In the genomic region with DNA sequence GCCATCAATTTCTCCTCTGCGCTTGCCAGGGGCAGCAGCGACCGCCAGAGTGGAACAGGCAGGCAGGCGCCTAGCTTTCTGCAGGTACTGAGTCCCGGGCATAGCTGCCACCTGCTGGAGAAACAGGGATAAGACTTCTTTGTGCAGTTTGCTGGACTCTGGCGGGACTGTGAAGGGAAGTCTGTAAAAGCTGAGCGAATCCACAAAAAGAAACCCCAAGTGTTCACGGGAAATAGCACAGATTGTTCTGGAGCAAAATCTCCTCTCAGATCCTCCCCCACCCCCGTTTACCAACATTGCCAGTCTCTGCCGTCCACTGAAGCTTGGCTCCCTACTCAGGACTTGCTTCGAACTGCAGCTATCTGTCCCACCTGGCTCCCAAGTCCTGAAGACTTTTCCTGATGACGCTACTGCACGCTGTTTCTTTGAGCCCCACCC, we compare ENCODE assay signal across 8 mouse cellular contexts. TPM values are rescaled to one million over a fixed set of nuclear protein-coding genes. Genes with fewer than 3 reads are reported as not detected.
A peak's percentile ranks its signal among the peaks of the same experiment; 100 is the strongest.
DNase-seq lines count a peak whose midpoint lies in the region; ATAC-seq and TF ChIP-seq lines count a peak whose summit lies in the region.

No protein-coding gene starts in this region.

- ATAC-seq in forebrain, embryonic 15.5 days (replicated peaks), result peak; percentile 65; the same call in 1 of the 2 replicates
- 0 out of 2 replicates have a peak, but pooled peaks have one; percentile 42 for ATAC-seq in lung, embryonic 15.5 days (ENCODE audit: borderline replicate concordance, extremely low read depth, low FRiP score, low TSS enrichment)

- peak; percentile 94 for TF ChIP-seq CTCF in layer of hippocampus, adult 2 months (conservative IDR thresholded peaks at IDR 0.05)
- peak; percentile 68 for TF ChIP-seq CTCF in olfactory bulb, adult 2 months (IDR thresholded peaks at IDR 0.05; ENCODE audit: insufficient read depth, low read depth, low read length)

- no peak for TF ChIP-seq POLR2A in olfactory bulb, adult 2 months (IDR thresholded peaks at IDR 0.05; ENCODE audit: insufficient read depth, low read depth, low read length)

- intact Hi-C loops in heart, postnatal 25 days (cut with DNase I), result loop anchor here (1.0 kb wide), 1 partner anchor 18 kb away; no protein-coding TSS in a partner anchor

- 5% methylated on average over 13 of the region's 13 CpGs for WGBS in forebrain, embryonic 15.5 days
- WGBS in lung, embryonic 15.5 days, result 4% methylated on average over 13 of the region's 13 CpGs
- 5% methylated on average over 13 of the region's 13 CpGs for WGBS in olfactory bulb, adult 2 months

- no peak overlapping the region for H3K27ac ChIP-seq in ES-E14 (ENCODE audit: insufficient read depth, low read depth, low read length, poor library complexity, severe bottlenecking)
- no peak overlapping the region for H3K27ac ChIP-seq in forebrain, embryonic 15.5 days (replicated peaks)
- H3K27ac ChIP-seq in layer of hippocampus, adult 2 months, result peak overlapping the region; percentile 28; the same call in 1 of the 2 replicates
- H3K27ac ChIP-seq in lung, embryonic 15.5 days, result no peak overlapping the region
- H3K27ac ChIP-seq in olfactory bulb, adult 2 months (ENCODE audit: insufficient read depth, low read depth, low read length), result no peak overlapping the region

- peak overlapping the region; percentile 35 for H3K4me2 ChIP-seq in forebrain, embryonic 15.5 days (replicated peaks)
- H3K4me2 ChIP-seq in lung, embryonic 15.5 days, result peak overlapping the region; percentile 55

- H3K36me3 ChIP-seq in ES-E14 (ENCODE audit: control insufficient read depth, insufficient read depth, low read length, poor library complexity, severe bottlenecking), result no peaks in the 10 kb centered on the region
- no peaks in the 10 kb centered on the region for H3K36me3 ChIP-seq in forebrain, embryonic 15.5 days
- H3K36me3 ChIP-seq in lung, embryonic 15.5 days, result no peaks in the 10 kb centered on the region

- 0 out of 2 replicates have a peak, but pooled peaks cover 3% of the 10 kb centered on the region for H3K27me3 ChIP-seq in forebrain, embryonic 15.5 days
- H3K27me3 ChIP-seq in lung, embryonic 15.5 days, result peaks cover 16% of the 10 kb centered on the region; the same call in 1 of the 2 replicates

- no peaks in the 10 kb centered on the region for H3K9me3 ChIP-seq in ES-E14 (ENCODE audit: control insufficient read depth, insufficient read depth, low read depth, low read length)
- no peaks in the 10 kb centered on the region for H3K9me3 ChIP-seq in forebrain, embryonic 15.5 days
- no peaks in the 10 kb centered on the region for H3K9me3 ChIP-seq in lung, embryonic 15.5 days

- H3K9ac ChIP-seq in ES-E14 (ENCODE audit: insufficient read depth, low read depth, low read length, poor library complexity, severe bottlenecking), result peak overlapping the region; percentile 62
- H3K9ac ChIP-seq in forebrain, embryonic 15.5 days (replicated peaks), result no peak overlapping the region; the same call in 1 of the 2 replicates
- H3K9ac ChIP-seq in lung, embryonic 15.5 days, result no peak overlapping the region; the same call in 1 of the 2 replicates

- peak overlapping the region in 1 of 2 experiments; percentile 14; a peak in 2 of 4 replicates for H3K4me3 ChIP-seq in ES-E14 (ENCODE audit: insufficient read depth in 1 of 2, low read depth in 1 of 2, low read length in 2 of 2, poor library complexity in 1 of 2, severe bottlenecking in 1 of 2)
- peak overlapping the region; percentile 10; the same call in 1 of the 2 replicates for H3K4me3 ChIP-seq in forebrain, embryonic 15.5 days
- H3K4me3 ChIP-seq in layer of hippocampus, adult 2 months, result peak overlapping the region; percentile 33; the same call in 1 of the 2 replicates
- H3K4me3 ChIP-seq in lung, embryonic 15.5 days, result peak overlapping the region; percentile 30
- no peak overlapping the region for H3K4me3 ChIP-seq in olfactory bulb, adult 2 months (ENCODE audit: insufficient read depth, low read depth, low read length)

- peaks cover 2% of the 10 kb centered on the region in 2 experiments; a peak in 1 of 4 replicates for H3K4me1 ChIP-seq in ES-E14 (ENCODE audit: control insufficient read depth in 2 of 2, insufficient read depth in 2 of 2, low read length in 2 of 2, poor library complexity in 1 of 2)
- H3K4me1 ChIP-seq in forebrain, embryonic 15.5 days, result peaks cover 32% of the 10 kb centered on the region
- H3K4me1 ChIP-seq in lung, embryonic 15.5 days, result no peaks in the 10 kb centered on the region
- H3K4me1 ChIP-seq in olfactory bulb, adult 2 months (ENCODE audit: control insufficient read depth, insufficient read depth, low read length), result peaks cover 13% of the 10 kb centered on the region

- in situ Hi-C loops in ES-E14 (cut with MboI; ENCODE audit: low sequenced_read_pairs in 2 of 2, unreplicated experiment in 2 of 2), result no loop called here

- peak; percentile 74 for DNase-seq in ES-E14 (ENCODE audit: low read depth, low spot score)
- DNase-seq in cerebellum, adult 11 months, result peak; percentile 68
- peak; percentile 27 for DNase-seq in heart, postnatal 25 days (ENCODE audit: low spot score)
- DNase-seq in layer of hippocampus, adult 2 months (ENCODE audit: low spot score in 2 of 2), result peak; percentile 83
- peak; percentile 27 to 28 for DNase-seq in thymus, adult 18-20 months

TF ChIP-seq in ES-E14, 5 proteins besides CTCF, POLR2A, EP300 and RAD21:
- TF ChIP-seq ZC3H11A (IDR thresholded peaks at IDR 0.05; ENCODE audit: borderline replicate concordance, low read depth, low read length), result peak; percentile 64; the same call in 1 of the 2 replicates
- TF ChIP-seq ZNF384 (IDR thresholded peaks at IDR 0.05; ENCODE audit: low read depth, low read length), result no peak
- TF ChIP-seq MAFK (IDR thresholded peaks at IDR 0.05; ENCODE audit: insufficient read depth, low read depth, low read length), result 0 out of 2 replicates have a peak, but pooled peaks have one; percentile 16
TF ChIP-seq in ES-E14: peak in this region for 2.

RNA-seq across cellular contexts. Expression of gene Celf6, which starts 7.2 kb away (rescaled TPM):
- total RNA-seq in ES-E14 (2012; rRNA removed), result 0.13 and 0.32 TPM in 2 replicates
- polyA plus RNA-seq in forebrain, embryonic 15.5 days (2015; fragmentation: Nextera tagmentation; extraction: Ambion mirVana), result 24.6 and 34.3 TPM in 2 replicates
- not detected for total RNA-seq in heart, postnatal 25 days (2021)
- total RNA-seq in layer of hippocampus, adult 2 months (2021), result 10 to 100 TPM; 25.2 to 30.4 TPM
- 0.24 and 0.51 TPM in 2 replicates for polyA plus RNA-seq in lung, embryonic 15.5 days (2015; fragmentation: Nextera tagmentation; extraction: Ambion mirVana)
- polyA plus RNA-seq in olfactory bulb, adult 2 months (2012; ENCODE audit: insufficient read depth, insufficient read length, low replicate concordance, missing spikeins), result not detected in 2 replicates

RNA-seq across cellular contexts. Expression of gene Parp6, which starts 32.2 kb away (rescaled TPM):
- total RNA-seq in ES-E14 (2012; rRNA removed), result 7.9 and 9.4 TPM in 2 replicates
- polyA plus RNA-seq in forebrain, embryonic 15.5 days (2015; fragmentation: Nextera tagmentation; extraction: Ambion mirVana), result 188 and 191 TPM in 2 replicates
- total RNA-seq in heart, postnatal 25 days (2021), result 10 to 100 TPM; 17.9 to 20.2 TPM
- total RNA-seq in layer of hippocampus, adult 2 months (2021), result 100 to 1,000 TPM; 129 to 132 TPM
- polyA plus RNA-seq in lung, embryonic 15.5 days (2015; fragmentation: Nextera tagmentation; extraction: Ambion mirVana), result 18.3 and 21.6 TPM in 2 replicates
- not detected in 2 replicates for polyA plus RNA-seq in olfactory bulb, adult 2 months (2012; ENCODE audit: insufficient read depth, insufficient read length, low replicate concordance, missing spikeins)

RNA-seq across cellular contexts. Expression of gene Tmem202, which starts 45.2 kb away (rescaled TPM):
- total RNA-seq in ES-E14 (2012; rRNA removed), result 0.74 TPM in 1 of 2 replicates, not detected in the other
- polyA plus RNA-seq in forebrain, embryonic 15.5 days (2015; fragmentation: Nextera tagmentation; extraction: Ambion mirVana), result 0.47 and 0.74 TPM in 2 replicates
- total RNA-seq in heart, postnatal 25 days (2021), result under 1 TPM; 0.52 to 0.64 TPM
- total RNA-seq in layer of hippocampus, adult 2 months (2021), result 1 to 10 TPM; 2.4 to 2.8 TPM
- 0.20 TPM in 1 of 2 replicates, not detected in the other for polyA plus RNA-seq in lung, embryonic 15.5 days (2015; fragmentation: Nextera tagmentation; extraction: Ambion mirVana)
- polyA plus RNA-seq in olfactory bulb, adult 2 months (2012; ENCODE audit: insufficient read depth, insufficient read length, low replicate concordance, missing spikeins), result not detected in 2 replicates

RNA-seq across cellular contexts. Expression of gene Hexa, which starts 45.5 kb away (rescaled TPM):
- total RNA-seq in ES-E14 (2012; rRNA removed), result 45.0 and 63.6 TPM in 2 replicates
- polyA plus RNA-seq in forebrain, embryonic 15.5 days (2015; fragmentation: Nextera tagmentation; extraction: Ambion mirVana), result 47.5 and 53.0 TPM in 2 replicates
- total RNA-seq in heart, postnatal 25 days (2021), result 10 to 100 TPM; 36.8 TPM
- total RNA-seq in layer of hippocampus, adult 2 months (2021), result 10 to 100 TPM; 47.8 to 51.0 TPM
- 63.2 and 63.4 TPM in 2 replicates for polyA plus RNA-seq in lung, embryonic 15.5 days (2015; fragmentation: Nextera tagmentation; extraction: Ambion mirVana)
- not detected in 2 replicates for polyA plus RNA-seq in olfactory bulb, adult 2 months (2012; ENCODE audit: insufficient read depth, insufficient read length, low replicate concordance, missing spikeins)

Comparison
In these comparisons a context has a peak if more than half of its experiments do, and no peak if none do; other contexts are left out.
1. DNase-seq: peak in every context shown above with its lines; median percentile 83 in layer of hippocampus, adult 2 months; 74 in ES-E14; 68 in cerebellum, adult 11 months; 28 in thymus, adult 18-20 months; 27 in heart, postnatal 25 days.
2. RNA of gene Celf6, which starts 7.2 kb away (total RNA-seq): 25.2 to 30.4 TPM in layer of hippocampus, adult 2 months; 0.13 to 0.32 TPM in ES-E14 and not detected in heart, postnatal 25 days; every median in the first group is over 10 times any median in the second.
3. RNA of gene Parp6, which starts 32.2 kb away (total RNA-seq): 129 to 132 TPM in layer of hippocampus, adult 2 months; 17.9 to 20.2 TPM in heart, postnatal 25 days and 7.9 to 9.4 TPM in ES-E14; every median in the first group is over 4 times any median in the second.